Mouse (Mus musculus) A20 (cell line): ENCODE data around the gene Gtf2h1.
"Not testable (repeated sequence)": the region's sequence is repeated elsewhere in the genome, so short reads cannot be mapped to it uniquely, and the experiment has no call there.

ENCODE experiments used
- DNase-seq: peaks from one replicate; pipeline ENCODE4 v3.0.0-alpha.2; 2011; ENCODE audit warnings: low read depth, low spot score

Gtf2h1 gene

DNA sequence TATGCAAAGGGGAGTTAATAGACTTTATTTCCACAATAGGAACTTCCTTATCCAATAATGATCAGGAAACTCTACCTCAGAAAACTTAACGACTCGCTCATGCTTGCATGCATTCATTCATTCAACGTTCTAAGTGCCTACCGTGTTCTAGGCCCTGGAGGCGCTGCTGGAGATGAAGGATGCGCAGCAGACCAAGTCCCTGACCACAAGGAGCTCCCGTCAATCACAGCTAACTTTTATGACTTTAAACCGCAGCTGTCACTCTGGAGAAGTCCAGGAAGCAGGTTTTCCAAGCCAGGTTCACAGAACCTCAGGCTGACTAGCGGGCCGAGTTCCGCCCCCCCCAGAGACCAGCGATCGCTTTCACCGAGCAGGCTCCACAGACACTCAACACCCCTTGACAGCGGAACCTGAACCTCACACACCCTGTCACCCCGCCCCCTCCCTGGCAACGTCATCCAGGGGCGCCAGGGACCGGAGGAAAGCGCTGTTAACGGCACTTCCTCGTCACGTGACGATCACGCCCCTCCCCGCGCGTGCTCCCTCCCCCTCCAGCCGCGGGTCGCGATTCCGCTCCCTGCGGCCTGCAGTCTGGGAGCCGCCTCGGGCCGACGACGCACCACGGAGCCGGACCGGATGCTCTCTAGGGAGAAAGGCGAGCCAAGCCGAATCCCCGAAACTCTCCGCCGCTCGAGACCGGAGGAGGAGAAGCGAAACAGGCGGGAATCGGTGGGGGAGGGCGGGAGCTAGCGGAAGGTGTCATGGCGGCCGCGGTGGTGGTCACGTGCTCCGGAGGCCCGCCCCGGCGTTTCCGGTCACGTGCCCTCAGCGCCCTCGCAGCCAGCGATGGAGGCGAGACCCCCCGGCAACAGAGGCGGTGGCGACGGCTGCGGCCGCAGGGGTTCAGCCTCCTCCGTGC lies at the start of gene Gtf2h1, which contains the start of gene Hps5:
Gene Gtf2h1, plus strand, starts transcription at position 817 of the 919 bp plus-strand sequence.
Gene Hps5, minus strand, starts transcription at position 778 of the 919 bp plus-strand sequence.
- DNase-seq = peak; percentile 99

DNA sequence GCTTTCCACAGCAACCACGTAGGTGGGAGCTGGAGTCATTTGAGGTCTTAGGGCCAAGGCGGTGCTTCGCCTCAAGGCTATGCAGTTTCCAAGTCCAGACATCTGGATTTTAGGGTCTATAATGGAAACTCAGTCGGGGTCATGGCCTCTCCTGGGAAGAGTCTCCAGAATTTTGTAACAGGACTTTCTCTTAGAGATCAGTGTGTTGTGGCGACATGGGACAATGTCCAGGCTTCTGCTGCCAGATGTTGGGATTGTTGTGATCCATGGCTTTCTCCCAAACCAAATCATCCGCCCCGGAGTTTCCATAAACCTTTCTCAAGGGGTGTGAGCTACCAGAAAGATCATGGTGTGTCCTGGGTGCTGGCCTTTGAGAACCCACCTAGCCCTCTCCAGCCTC lies 49.5 kb upstream of the Gtf2h1 start:
- no peak for DNase-seq

DNA sequence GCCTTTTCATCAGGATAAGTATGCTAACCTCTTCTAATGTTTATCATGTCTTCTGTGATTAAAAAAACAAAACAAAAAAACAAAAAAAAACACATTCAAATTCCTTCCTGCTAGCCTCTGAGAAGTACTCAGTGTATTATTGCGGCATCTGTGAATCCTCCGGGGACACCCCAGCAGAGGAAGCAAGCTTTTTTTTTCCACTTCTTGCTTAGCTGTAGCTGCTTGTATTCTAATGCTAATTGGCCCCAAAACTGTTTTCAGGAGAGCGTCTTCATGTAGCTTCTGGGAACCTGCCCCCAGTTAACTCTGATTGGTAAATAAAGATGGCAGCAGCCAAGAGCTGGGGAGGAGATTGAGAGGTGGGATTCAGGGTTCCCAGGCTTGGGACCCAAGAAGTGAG lies 47.4 kb upstream of the Gtf2h1 start:
- DNase-seq = no peak

DNA sequence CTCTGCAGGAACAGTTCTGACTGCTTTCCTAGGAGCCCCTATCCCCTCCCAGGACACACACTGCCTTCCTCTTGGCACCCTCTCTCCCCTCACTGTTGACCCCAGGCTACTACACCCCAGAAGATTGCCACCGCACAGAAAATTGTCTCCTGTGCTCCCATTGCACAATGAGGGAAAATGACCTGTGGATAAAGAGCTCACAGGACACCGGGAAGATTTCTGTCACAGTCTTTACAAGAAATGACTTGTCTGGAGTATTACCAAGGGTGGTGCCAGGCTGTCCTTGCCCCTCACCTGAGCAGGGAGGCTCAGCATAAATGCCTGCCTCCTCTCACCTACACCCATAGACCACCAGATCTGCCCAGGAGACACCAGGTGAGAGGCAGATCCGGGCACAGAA lies 44.4 kb upstream of the Gtf2h1 start, which contains the start of gene Saa2:
Gene Saa2, plus strand, starts transcription at position 301 of the 400 bp plus-strand sequence.
- no peak for DNase-seq

DNA sequence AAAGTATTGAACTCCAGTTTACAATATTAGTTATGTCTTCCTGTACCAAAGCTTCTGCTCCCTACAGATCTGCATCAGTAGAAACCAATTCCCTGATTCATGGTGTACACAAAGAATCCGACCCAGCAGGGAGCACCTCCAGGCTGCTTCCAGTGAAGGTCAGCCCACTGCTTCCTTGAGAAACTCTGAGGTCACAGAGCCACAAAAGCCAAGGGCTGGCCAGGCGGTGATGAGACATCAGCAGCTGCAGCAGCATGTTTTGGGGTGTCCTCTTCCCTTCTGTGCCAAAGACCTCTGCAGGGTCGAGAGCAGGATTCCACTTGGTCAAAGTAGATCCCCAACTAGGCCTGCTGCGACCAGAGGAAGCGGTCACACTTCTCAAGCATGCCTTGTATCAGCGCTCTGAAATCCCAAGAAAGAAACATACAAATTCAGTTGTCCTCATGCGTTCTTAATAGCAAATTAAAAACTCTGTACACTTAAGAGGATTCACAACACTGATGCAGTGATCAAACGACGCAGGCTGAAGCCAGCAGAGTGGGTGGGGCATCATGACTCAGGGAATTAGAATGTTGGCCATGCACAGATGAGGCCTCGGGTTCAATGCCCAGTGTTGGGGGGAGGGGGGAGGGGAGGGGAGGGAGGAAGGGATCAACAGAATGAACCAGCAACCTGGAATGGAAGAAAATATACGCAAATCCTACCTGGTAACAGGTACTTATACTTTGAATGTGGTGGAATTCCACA lies 34.7 kb upstream of the Gtf2h1 start:
- no peak for DNase-seq

DNA sequence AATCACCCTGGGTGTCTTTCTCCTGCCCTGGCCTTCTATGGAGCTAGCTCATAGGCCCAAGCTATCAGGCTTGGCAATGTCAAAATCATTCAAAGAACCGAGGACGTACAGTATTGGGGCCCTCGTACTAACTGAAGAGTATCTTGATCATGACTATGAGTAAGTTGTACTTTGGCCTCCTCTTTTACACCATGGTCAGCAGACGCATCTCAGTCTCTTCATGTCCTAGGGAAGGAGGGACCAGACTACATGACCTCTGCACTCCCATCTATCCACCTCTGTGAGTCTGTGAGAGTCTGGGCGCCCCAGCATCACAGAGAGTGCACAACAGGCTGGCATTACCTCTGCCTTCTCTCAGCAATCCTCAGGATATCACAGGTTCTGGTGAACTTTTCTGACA lies 33.3 kb upstream of the Gtf2h1 start:
- no peak for DNase-seq

DNA sequence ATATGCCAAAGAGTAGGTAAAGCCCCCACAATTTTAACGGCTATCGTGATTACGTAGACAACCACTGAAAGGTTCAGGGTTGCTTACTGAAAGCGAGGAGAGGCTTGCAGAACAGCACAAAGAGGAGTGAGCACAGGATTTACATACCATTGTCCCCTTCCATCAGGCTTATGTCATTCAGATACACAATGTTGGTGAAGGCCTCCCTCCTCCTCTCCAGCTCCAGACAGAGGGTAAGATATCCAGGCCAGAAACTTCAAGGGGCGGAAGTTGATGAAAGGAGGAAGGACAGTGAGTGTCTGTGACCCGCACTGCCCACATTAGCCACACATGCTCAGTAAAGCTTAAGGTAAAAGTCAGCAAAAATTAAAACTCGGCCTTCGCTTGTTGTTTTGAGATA lies 31.2 kb upstream of the Gtf2h1 start:
- DNase-seq = no peak

DNA sequence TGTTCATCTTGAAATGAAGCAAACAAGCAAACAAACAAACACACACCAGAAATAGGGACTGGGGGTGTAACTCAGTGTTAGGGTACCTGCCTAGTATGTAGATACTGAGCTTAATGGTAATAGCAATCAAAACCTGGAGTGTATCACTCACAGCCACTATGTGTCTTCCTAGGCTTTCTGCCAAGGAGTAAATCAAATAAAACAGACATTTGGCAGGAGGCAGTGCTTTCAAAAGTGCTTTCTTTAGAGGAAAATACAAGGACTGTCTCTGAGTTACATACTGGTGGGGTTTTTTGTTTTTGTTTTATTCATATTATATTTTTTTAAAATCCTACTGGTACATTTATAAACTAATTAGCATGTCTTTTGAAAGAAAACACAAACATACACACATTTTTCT lies 28.5 kb upstream of the Gtf2h1 start:
- DNase-seq = no peak

DNA sequence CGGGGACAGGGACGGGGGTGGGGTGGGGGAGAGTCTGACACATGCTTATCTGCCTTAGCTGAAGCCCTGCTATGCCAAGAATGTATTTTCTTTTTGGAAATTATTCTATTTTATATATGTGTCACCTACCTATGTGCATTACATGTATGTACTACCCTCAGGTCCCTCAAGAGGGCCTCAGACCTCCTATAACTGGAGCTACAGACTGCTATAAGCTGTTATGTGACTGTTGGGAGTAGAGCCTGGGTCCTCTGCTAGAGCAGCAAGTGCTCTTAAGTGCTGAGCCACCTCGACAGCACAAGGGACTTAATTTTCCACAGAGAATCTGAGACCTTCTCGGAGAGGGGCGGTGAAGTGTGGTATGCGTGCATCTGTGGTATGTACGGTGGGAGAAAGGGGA lies 27.5 kb upstream of the Gtf2h1 start:
- no peak for DNase-seq

DNA sequence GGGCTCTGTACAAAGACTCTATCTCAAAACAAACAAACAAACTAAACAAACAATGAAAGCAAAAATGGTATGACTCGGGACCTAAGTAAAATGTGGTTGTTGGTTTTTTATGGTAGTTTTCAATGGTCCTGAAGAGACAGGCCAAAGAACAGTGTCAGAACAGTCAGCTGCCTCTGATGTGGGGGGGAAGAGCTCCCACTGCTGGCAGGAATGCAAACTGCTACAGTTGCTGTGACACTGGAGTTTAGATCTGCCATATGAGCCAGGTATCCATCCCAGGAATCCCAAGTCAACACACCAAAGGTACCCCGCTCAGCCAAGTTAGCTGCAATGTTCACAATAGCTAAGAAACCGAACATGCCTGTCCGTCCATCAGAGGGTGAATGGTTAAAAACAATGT lies 25.2 kb upstream of the Gtf2h1 start:
- DNase-seq = peak; percentile 61

DNA sequence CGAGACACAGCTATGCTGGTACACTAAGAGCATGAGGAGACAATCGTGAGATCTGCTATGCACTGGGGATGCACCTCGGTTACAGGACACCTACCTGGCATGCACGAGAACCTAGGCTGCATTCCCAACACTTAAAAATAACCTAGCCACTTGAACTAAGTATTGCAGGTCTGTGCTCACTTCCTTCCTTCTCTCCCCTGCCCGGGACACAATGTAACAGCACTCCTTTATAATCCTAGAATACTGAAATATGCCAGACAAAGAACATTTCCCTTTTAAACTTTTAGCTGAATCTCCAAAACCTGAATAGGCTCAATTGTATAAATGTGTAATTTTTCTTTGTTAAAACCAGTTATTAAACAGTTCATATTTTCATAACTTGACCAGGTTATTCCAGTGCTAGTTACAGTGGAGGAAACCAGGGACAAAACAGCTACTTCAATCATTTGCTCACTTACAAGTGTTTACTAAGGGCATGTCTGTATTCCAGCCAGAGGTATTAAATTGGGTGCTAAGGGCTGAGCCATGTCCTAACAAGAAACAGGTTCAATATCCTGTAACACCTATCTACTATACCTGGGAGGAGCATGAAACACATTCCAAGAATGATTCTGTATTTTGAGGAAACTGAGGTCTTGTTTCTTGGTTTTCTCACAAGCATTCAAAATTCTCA lies 6.6 kb upstream of the Gtf2h1 start:
- DNase-seq = no peak

DNA sequence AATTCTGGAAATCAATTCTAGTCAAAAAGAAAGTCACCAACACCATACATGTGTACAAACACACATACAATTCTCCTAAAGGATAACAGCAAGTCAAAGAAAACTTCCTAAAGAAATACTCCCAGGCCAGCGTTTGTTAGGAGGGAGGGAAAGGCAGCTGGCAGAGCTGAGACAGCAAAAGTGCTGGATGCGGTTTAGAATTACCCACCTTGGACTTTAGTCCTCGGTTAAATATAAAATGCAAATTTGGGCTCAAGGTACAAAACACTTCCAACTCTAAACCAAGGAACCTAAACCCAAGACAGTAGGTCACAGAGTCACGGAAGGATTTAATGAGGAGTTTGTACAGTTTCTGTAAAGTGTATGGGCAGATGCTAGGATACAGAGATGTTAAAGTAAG lies 2.0 kb upstream of the Gtf2h1 start:
- no peak for DNase-seq

DNA sequence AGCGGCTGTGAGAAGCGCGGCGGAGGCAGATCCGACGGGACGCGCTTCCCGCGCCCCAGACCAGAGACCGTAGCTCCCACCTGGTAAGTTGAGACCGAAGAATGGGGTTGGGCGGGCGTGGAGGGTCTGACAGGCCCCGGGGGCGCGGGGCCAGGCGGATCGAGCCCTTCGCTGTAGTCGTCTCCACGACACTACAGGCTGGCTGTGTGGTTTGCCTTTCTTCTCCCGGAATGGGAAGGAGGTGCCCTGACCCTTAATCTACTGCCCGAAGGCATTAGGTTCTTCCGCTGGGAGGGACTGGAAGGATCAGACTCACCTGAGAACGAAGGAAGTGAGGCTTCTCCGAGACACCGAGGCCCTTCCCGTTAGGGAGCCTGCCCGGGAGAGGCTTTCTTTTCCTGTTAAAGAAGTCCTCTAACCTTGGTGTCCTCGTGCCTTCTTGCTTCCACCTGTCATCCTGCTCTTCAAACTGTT lies 340 bp downstream of the Gtf2h1 start:
- no peak for DNase-seq

DNA sequence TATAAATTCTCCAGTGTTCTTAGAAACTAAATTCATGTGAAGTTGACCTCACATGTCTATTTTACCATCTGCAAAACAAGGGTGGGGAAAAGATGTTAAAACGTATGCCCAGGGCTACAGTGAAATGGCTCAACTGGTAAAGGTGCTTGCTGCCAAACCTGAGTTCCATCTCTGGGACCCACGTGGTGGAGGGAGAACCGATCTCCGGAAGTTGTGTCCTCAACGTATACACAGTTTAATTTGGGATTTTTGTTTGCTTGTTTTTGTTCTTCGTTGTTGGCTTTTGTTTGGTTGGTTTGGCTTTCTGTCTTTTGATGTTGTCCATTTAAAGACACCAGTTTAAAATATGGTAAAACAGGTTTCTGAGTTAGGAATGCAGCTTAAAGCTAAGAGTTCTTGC lies 876 bp downstream of the Gtf2h1 start:
- peak; percentile 30 for DNase-seq

DNA sequence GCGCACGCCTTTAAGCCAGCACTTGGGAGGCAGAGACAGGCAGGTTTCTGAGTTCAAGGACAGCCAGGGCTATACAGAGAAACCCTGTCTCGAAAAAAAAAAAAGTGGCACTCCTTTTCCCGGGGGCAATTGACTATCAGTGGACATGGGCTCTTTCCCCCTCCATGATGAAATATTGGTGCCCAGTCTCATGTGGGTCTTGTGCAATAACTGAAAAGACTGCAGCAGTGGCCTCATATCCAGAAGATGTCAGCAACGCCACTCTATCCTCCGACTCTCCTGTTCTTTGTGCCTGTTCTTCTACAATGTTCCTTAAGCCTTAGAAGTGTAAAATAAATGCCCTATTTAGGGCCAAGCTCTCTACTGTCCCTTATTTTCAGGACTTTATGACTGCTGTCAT lies 14.4 kb downstream of the Gtf2h1 start:
- no peak for DNase-seq

DNA sequence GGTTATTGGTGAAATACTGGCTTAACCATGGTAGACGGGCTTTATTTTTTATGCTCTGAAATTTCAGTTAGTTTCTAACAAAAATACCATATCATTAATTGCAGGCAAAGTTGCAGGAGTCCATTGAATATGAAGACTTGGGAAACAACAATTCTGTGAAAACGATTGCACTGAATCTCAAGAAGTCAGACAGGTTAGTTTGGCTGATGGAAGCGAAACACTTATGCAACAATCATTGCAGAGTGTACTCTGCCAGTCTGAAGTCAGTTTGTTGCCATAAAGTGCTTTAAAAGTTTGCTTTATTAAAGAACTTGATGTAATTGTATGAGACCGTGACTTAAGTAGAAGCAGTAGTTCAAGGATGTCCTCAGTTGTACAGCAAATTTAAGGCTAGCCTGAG lies 18.1 kb downstream of the Gtf2h1 start:
- DNase-seq = no peak

DNA sequence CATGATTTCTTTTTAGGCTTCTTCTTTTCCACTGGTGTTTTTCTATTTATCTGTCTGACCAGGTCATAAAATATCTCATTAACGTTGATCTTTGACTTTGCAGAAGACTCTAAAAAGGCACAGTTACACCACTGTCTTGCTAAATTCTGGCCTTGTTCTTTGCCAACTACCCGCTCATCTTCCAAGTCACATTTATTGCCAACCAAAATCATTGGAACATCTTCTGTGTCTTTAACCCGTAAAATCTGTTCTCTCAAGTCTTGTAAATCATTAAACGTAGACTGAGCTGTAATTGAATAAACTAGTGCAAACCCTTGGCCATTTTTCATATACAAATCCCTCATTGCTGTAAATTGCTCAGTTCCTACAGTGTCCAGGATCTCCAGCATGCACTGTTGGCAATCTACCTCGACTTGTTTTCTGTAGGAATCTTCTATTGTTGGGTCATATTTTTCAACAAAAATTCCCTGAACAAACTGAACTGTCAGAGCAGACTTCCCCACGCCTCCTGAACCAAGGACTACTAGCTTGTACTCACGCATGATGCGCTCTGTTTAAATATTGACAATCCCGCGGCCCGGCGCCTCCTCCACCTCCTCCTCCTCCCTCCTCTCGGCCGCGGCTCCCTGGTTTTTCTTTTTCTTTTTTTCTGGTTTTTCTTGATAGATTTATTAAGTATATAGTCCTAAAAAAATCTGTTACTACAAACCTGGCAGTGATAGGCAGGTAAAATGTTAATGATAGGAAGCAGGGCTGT lies 25.2 kb downstream of the Gtf2h1 start:
- DNase-seq = not testable (repeated sequence)

DNA sequence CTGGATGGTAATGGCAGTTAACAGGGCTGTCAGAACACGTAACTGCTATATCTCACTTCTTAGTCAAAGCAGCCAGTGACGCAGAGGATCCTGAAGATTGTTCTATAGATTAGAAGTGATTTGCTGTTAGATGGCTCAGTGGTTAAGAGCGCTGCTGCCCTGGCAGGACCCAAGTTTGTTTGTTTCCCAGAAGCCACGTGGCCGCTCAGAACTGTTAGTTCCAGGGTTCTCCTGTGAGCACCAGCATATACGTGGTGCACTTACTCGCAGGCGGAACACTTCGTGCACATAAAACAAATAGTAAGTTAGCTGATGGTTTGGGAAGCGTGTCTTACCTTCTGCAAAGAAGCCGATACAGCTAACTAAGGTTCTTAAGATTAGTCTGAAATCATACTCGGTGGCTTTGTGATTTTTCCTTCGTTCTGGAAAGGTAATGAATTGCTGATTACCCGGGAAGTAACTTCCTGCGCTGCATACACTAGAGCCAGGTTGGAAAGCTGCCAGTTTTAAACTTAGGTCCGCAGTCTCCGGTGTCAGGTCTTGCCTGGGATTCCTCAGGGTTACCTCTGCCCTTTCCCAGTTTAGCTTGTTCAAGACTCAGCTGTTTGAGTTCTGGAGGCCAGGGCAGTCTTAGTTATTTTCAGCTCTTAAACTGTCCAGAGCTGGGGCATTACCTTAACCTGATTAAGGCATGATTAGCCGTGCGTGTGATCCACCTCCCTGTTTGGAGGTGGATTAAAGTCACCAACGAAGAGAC lies 31.3 kb downstream of the Gtf2h1 start:
- DNase-seq = no peak

DNA sequence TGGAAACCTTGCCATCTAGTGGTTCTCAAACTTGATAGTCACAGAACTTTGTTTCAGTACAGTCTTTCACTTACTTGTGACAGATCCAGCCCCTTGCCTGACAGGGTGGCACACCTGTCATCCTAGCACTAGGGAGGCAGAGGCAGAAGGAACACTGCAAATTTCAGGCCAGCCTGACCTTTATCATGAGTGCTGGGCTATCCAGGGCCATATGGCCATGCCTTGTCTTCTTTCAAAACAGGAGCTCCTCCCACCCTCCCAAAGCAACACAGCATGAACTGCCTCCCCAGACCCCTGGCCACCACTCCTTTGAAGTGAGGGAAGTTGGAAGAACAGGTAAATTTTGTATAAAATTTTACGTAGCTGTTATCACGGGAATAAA lies 31.9 kb downstream of the Gtf2h1 start:
- no peak for DNase-seq

DNA sequence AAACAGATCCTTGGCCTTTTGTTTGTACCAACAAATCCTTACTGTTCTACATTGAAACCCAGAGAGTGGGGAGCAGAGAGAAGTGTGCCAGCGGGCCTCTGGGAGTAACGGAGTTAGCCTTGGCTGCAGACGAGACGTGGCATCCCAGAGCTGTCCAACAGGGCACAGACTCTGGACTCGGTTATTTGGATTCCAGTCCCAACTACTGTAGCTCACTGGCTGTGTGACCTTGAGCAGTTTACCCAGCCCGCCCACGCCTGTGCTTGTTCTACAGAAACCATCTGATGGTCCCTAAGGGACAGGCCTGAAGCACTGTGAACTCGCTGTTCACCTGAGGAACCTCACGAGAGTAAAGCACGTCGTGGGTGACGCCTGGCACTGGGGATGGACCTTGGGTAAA lies 34.0 kb downstream of the Gtf2h1 start:
- no peak for DNase-seq
